Mouse (Mus musculus): Measurements from ENCODE around the gene Ankdd1a.

DNA sequence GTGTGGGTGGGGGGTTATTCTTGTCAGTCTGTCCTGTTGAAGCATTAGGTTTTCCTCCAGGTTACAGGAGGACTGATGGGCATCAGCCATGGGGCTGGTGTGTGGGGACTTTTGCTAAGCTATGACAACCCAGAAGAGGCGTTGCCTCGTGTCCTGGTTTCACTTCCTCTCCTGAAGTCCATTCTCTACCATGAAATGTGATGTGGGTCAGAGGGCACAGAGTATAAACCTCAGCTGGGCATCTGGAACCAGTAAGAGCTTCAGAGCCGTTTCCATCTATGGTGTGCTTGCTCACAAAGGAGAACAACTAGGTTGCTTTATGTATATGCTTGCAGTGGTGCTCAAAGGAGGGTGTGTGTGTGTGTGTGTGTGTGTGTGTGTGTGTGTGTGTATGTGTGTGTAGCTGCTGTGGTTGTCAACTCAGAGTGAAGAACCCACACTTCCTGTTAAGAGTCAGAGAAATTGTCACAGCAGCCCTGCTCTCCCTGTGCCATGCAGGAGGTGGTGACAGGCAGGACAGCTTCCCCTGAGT, 15.3 kb upstream of the Ankdd1a start:
- TF ChIP-seq CTCF (IDR thresholded peaks at IDR 0.05; ENCODE audit: low read depth) (no peak), EP300 (optimal IDR thresholded peaks at IDR 0.05) (no peak)

Data from stomach, postnatal 0 days (tissue).